Mouse (Mus musculus) stomach, embryonic 16.5 days (tissue): Measurements from ENCODE around the gene Depdc1b. TPM values are rescaled to one million over a fixed set of nuclear protein-coding genes. Genes with fewer than 3 reads are reported as not detected.

Source experiments
- ATAC-seq: fragments of 200-750 bp; cut with Nextera tagmentation; 2 replicates; pipeline ENCODE4 v1.8.0; 2017; ENCODE audit warnings: moderate number of reproducible peaks, moderate TSS enrichment; ENCODE audit not compliant: insufficient read depth, low FRiP score
- H3K27ac ChIP-seq: fragments of 300-500 bp; sonication (generic); 2 replicates; pipeline ENCODE4 v1.5.1; 2014; ENCODE audit warnings: low read length
- H3K27me3 ChIP-seq: fragments of 300-500 bp; sonication (generic); 2 replicates; pipeline ENCODE4 v1.6.1; 2014; ENCODE audit warnings: low read length, control low read depth, mixed read lengths; ENCODE audit not compliant: control insufficient read depth, insufficient read depth
- H3K36me3 ChIP-seq: fragments of 300-500 bp; sonication (generic); 2 replicates; pipeline ENCODE4 v1.6.1; 2014; ENCODE audit warnings: low read length; ENCODE audit not compliant: control insufficient read depth, insufficient read depth
- H3K4me1 ChIP-seq: fragments of 300-500 bp; sonication (generic); 2 replicates; pipeline ENCODE4 v1.6.1; 2014; ENCODE audit warnings: low read length, control low read depth, mixed read lengths; ENCODE audit not compliant: control insufficient read depth, insufficient read depth
- H3K4me2 ChIP-seq: fragments of 300-500 bp; sonication (generic); 2 replicates; pipeline ENCODE4 v1.6.1; 2014; ENCODE audit warnings: low read depth, low read length, mixed read lengths
- H3K4me3 ChIP-seq: fragments of 300-500 bp; sonication (generic); replicated peaks from 2 replicates; pipeline ENCODE4 v1.5.1; 2014; ENCODE audit warnings: mild to moderate bottlenecking, low read length
- H3K9ac ChIP-seq: fragments of 300-500 bp; sonication (generic); 2 replicates; pipeline ENCODE4 v1.6.1; 2014; ENCODE audit warnings: low read length
- H3K9me3 ChIP-seq: fragments of 300-500 bp; sonication (generic); replicated peaks from 2 replicates; pipeline ENCODE4 v1.6.1; 2016; ENCODE audit warnings: low read length, control low read depth; ENCODE audit not compliant: control insufficient read depth
- WGBS: fragments of 180-500 bp; shearing (Covaris S2); extraction: QIAGEN DNeasy Blood & Tissue Kit; methylation state at CpG from one replicate; pipeline ENCODE4 v1.1.7; 2014; 5-methylcytosine and 5-hydroxymethylcytosine counted together
- polyA plus RNA-seq: library from polyadenylated mRNA; unstranded; fragments of >200 nt; fragmentation: Nextera tagmentation; extraction: Ambion mirVana; gene quantifications from 2 replicates; pipeline ENCODE4 v1.2.1, GENCODE M21; 2015

The Depdc1b gene
- polyA plus RNA-seq, 1 experiment from 2014 or later, result 6.8 TPM

GRCm38 (mm10) chr13:108302957-108303675, 13.0 kb upstream of the Depdc1b start:
- Histone ChIP-seq H3K4me2 (no peak overlapping the region), H3K27me3 (no peaks in the 10 kb centered on the region), H3K36me3 (no peaks in the 10 kb centered on the region), H3K9ac (no peak overlapping the region), H3K27ac (no peak overlapping the region), H3K4me1 (0 out of 2 replicates have a peak, but pooled peaks cover 3% of the 10 kb centered on the region), H3K4me3 (no peak overlapping the region), H3K9me3 (no peaks in the 10 kb centered on the region)
- ATAC-seq, result no peak
- 78% methylated on average over 7 of the region's 7 CpGs for WGBS

GRCm38 (mm10) chr13:108303841-108304240, 12.3 kb upstream of the Depdc1b start:
- no peak for ATAC-seq
- Histone ChIP-seq H3K4me1 (0 out of 2 replicates have a peak, but pooled peaks cover 3% of the 10 kb centered on the region), H3K4me3 (no peak overlapping the region), H3K4me2 (no peak overlapping the region), H3K27ac (no peak overlapping the region), H3K36me3 (no peaks in the 10 kb centered on the region), H3K27me3 (no peaks in the 10 kb centered on the region), H3K9me3 (no peaks in the 10 kb centered on the region), H3K9ac (no peak overlapping the region)
- 40% methylated on average over 1 of the region's 1 CpGs for WGBS

- H3K9ac ChIP-seq, result no peak overlapping the region
- no peak for ATAC-seq
- H3K36me3 ChIP-seq, result no peaks in the 10 kb centered on the region
- H3K27me3 ChIP-seq, result no peaks in the 10 kb centered on the region
- WGBS, result 41% methylated on average over 2 of the region's 2 CpGs
- no peak overlapping the region for H3K4me2 ChIP-seq
- no peak overlapping the region for H3K27ac ChIP-seq
- H3K9me3 ChIP-seq, result no peaks in the 10 kb centered on the region
- H3K4me1 ChIP-seq, result 0 out of 2 replicates have a peak, but pooled peaks cover 3% of the 10 kb centered on the region
- H3K4me3 ChIP-seq, result no peak overlapping the region
Measured at GRCm38 (mm10) chr13:108304680-108305079, 11.5 kb upstream of the Depdc1b start.

- WGBS, result under 1% methylated on average over 32 of the region's 32 CpGs
Measured at GRCm38 (mm10) chr13:108316487-108316903, 363 bp downstream of the Depdc1b start.

GRCm38 (mm10) chr13:108317414-108317813, 1.3 kb downstream of the Depdc1b start:
- Histone ChIP-seq H3K27ac (no peak overlapping the region), H3K36me3 (no peaks in the 10 kb centered on the region), H3K9ac (no peak overlapping the region), H3K4me2 (peak overlapping the region; percentile 93; the same call in 1 of the 2 replicates), H3K27me3 (no peaks in the 10 kb centered on the region), H3K9me3 (peaks cover 3% of the 10 kb centered on the region; the same call in 1 of the 2 replicates), H3K4me1 (peaks cover 11% of the 10 kb centered on the region; the same call in 1 of the 2 replicates), H3K4me3 (peak overlapping the region; percentile 75)
- ATAC-seq, result no peak
- WGBS, result 90% methylated on average over 2 of the region's 2 CpGs

More at GRCm38 (mm10) chr13:108316487-108316903, 363 bp downstream of the Depdc1b start:
- peak overlapping the region; percentile 93 for H3K4me2 ChIP-seq
- no peaks in the 10 kb centered on the region for H3K36me3 ChIP-seq
- peaks cover 11% of the 10 kb centered on the region; the same call in 1 of the 2 replicates for H3K4me1 ChIP-seq
- ATAC-seq, result peak; percentile 62
- no peaks in the 10 kb centered on the region for H3K27me3 ChIP-seq
- H3K27ac ChIP-seq, result no peak overlapping the region; the same call in 1 of the 2 replicates
- peaks cover 3% of the 10 kb centered on the region; the same call in 1 of the 2 replicates for H3K9me3 ChIP-seq
- H3K4me3 ChIP-seq, result peak overlapping the region; percentile 75
- H3K9ac ChIP-seq, result peak overlapping the region; percentile 77

DNA sequence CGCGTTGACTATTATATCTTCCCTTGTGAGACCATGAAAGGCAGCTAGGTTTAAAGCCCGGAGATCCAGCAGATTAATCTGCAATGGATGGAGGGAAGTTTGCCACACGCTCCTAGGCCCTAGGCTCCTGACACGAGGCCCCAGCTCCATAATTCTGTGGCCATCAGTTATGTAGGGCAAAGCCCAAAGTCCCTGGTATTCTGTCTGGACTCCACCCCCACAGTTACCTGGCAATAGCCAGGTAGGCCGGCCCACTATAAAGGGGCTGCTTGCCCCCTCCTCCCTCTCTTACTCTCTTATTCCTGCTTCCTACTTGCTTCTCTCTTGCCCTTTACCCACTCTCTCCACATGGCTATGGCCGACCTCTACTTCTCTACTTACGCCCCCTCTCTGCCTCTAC, 2.9 kb downstream of the Depdc1b start:
- peaks cover 3% of the 10 kb centered on the region; the same call in 1 of the 2 replicates for H3K9me3 ChIP-seq
- H3K27me3 ChIP-seq, result no peaks in the 10 kb centered on the region
- ATAC-seq, result no peak
- 87% methylated on average over 8 of the region's 8 CpGs for WGBS
- H3K4me3 ChIP-seq, result no peak overlapping the region
- H3K27ac ChIP-seq, result no peak overlapping the region
- H3K4me2 ChIP-seq, result no peak overlapping the region
- H3K4me1 ChIP-seq, result peaks cover 11% of the 10 kb centered on the region; the same call in 1 of the 2 replicates
- H3K9ac ChIP-seq, result no peak overlapping the region
- no peaks in the 10 kb centered on the region for H3K36me3 ChIP-seq

- no peak for ATAC-seq
Measured at GRCm38 (mm10) chr13:108320216-108320615, 4.1 kb downstream of the Depdc1b start.

DNA sequence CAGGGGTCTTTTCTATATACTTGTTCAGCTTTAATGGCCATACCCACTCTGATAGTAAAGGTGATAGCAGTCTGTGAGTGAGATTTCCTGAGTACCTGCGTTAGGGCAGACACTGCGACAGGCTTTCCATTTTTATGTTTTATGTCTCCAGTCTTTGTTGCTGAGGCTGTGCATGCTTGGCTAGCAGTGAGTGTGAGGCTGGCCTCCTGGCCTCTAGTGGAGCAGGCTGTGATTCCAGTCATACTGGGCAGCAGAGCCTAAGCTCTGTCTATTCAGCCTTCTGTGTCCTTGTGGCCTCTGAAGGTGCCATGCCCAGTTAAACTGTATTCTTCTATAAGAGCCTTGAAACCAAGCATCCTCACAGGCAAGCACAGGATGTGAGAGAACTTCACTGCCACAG, 6.3 kb downstream of the Depdc1b start:
- Histone ChIP-seq H3K9me3 (peaks cover 3% of the 10 kb centered on the region; the same call in 1 of the 2 replicates), H3K36me3 (no peaks in the 10 kb centered on the region), H3K4me3 (no peak overlapping the region), H3K4me1 (no peaks in the 10 kb centered on the region; the same call in 1 of the 2 replicates), H3K27me3 (no peaks in the 10 kb centered on the region), H3K27ac (no peak overlapping the region), H3K9ac (no peak overlapping the region), H3K4me2 (no peak overlapping the region)
- ATAC-seq, result no peak
- 78% methylated on average over 2 of the region's 2 CpGs for WGBS

More at GRCm38 (mm10) chr13:108320216-108320615, 4.1 kb downstream of the Depdc1b start:
- Histone ChIP-seq H3K4me1 (peaks cover 11% of the 10 kb centered on the region; the same call in 1 of the 2 replicates), H3K9me3 (peaks cover 3% of the 10 kb centered on the region; the same call in 1 of the 2 replicates), H3K4me3 (no peak overlapping the region), H3K27me3 (no peaks in the 10 kb centered on the region), H3K36me3 (no peaks in the 10 kb centered on the region), H3K9ac (no peak overlapping the region), H3K4me2 (no peak overlapping the region), H3K27ac (no peak overlapping the region)
- WGBS, result 88% methylated on average over 8 of the region's 8 CpGs

DNA sequence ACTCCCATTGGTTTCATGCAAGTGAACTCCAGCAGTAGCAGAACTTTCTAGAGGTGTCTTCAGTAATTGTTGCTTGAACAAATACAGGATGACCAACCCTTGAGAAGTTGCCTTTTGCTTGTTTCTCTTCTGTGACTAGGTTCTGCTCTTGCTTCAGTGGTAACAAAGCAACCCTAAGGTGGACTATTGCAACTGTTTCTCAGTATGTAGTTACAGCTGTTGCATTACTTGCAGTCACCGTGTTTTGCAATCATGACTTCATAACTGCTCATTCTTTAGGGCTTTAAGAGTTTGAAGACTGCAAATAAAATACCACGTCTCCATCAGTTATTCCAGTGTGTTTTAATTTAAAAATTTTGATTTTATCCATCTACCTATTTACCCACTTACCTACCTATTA, 7.2 kb downstream of the Depdc1b start:
- no peak overlapping the region for H3K4me3 ChIP-seq
- H3K4me2 ChIP-seq, result no peak overlapping the region
- H3K27me3 ChIP-seq, result no peaks in the 10 kb centered on the region
- 90% methylated on average over 2 of the region's 2 CpGs for WGBS
- H3K27ac ChIP-seq, result no peak overlapping the region
- no peaks in the 10 kb centered on the region for H3K9me3 ChIP-seq
- no peak overlapping the region for H3K9ac ChIP-seq
- ATAC-seq, result no peak
- H3K4me1 ChIP-seq, result no peaks in the 10 kb centered on the region
- no peaks in the 10 kb centered on the region for H3K36me3 ChIP-seq
